Mouse (Mus musculus): ENCODE measurements around the gene Fam57a. TPM values are rescaled to one million over a fixed set of nuclear protein-coding genes. Genes with fewer than 3 reads are reported as not detected.
"Not testable (repeated sequence)": the region's sequence is repeated elsewhere in the genome, so short reads cannot be mapped to it uniquely, and the experiment has no call there.

Gene Fam57a
- total RNA-seq, 4 experiments from 2014 or later: 2.0 to 3.0 (median 2.5) TPM

GRCm38 (mm10) chr11:76180146-76180540 lies 672 bp downstream of the Fam57a start:
- no peak for DNase-seq (ENCODE audit: low spot score)

GRCm38 (mm10) chr11:76183745-76184144 lies 4.3 kb downstream of the Fam57a start:
- DNase-seq (ENCODE audit: low spot score): no peak

- no peak for DNase-seq (ENCODE audit: low spot score)
Observed at GRCm38 (mm10) chr11:76186908-76187307, 7.4 kb downstream of the Fam57a start.

- DNase-seq (ENCODE audit: low spot score): no peak
Observed at GRCm38 (mm10) chr11:76196275-76196976, 17.0 kb downstream of the Fam57a start.

GRCm38 (mm10) chr11:76196977-76197469 lies 17.6 kb downstream of the Fam57a start:
- no peak for DNase-seq (ENCODE audit: low spot score)

GRCm38 (mm10) chr11:76201761-76202674 lies 22.5 kb downstream of the Fam57a start:
- peak; percentile 82 for DNase-seq (ENCODE audit: low spot score)

GRCm38 (mm10) chr11:76206793-76207192 lies 27.3 kb downstream of the Fam57a start:
- DNase-seq (ENCODE audit: low spot score): no peak

GRCm38 (mm10) chr11:76210228-76210985 lies 30.9 kb downstream of the Fam57a start:
- no peak for DNase-seq (ENCODE audit: low spot score)

GRCm38 (mm10) chr11:76211595-76211994 lies 32.1 kb downstream of the Fam57a start:
- DNase-seq (ENCODE audit: low spot score): not testable (repeated sequence)

GRCm38 (mm10) chr11:76213841-76214240 lies 34.4 kb downstream of the Fam57a start:
- DNase-seq (ENCODE audit: low spot score): no peak

GRCm38 (mm10) chr11:76215011-76215410 lies 35.5 kb downstream of the Fam57a start:
- DNase-seq (ENCODE audit: low spot score): no peak

GRCm38 (mm10) chr11:76216049-76216540 lies 36.6 kb downstream of the Fam57a start:
- no peak for DNase-seq (ENCODE audit: low spot score)

- DNase-seq (ENCODE audit: low spot score): peak; percentile 46
Observed at GRCm38 (mm10) chr11:76216681-76217389, 37.4 kb downstream of the Fam57a start.

GRCm38 (mm10) chr11:76217390-76217800 lies 37.9 kb downstream of the Fam57a start, which contains the start of the genes Dbil5 and Gemin4:
Dbil5 (plus strand) TSS chr11:76217608.
Gemin4 (minus strand) TSS chr11:76217664.
- peak; percentile 95 for DNase-seq (ENCODE audit: low spot score)

- DNase-seq (ENCODE audit: low spot score): no peak
Observed at GRCm38 (mm10) chr11:76224631-76225030, 45.2 kb downstream of the Fam57a start.

- no peak for DNase-seq (ENCODE audit: low spot score)
Observed at GRCm38 (mm10) chr11:76225051-76225450, 45.6 kb downstream of the Fam57a start.

- no peak for DNase-seq (ENCODE audit: low spot score)
Observed at GRCm38 (mm10) chr11:76236136-76236535, 56.7 kb downstream of the Fam57a start.

- no peak for DNase-seq (ENCODE audit: low spot score)
Observed at GRCm38 (mm10) chr11:76239750-76240149, 60.3 kb downstream of the Fam57a start.

GRCm38 (mm10) chr11:76242901-76243810 lies 63.7 kb downstream of the Fam57a start, which contains the start of the genes Mrm3 and Glod4:
Mrm3 (plus strand) TSS chr11:76243715.
Glod4 (minus strand) TSS chr11:76243725.
- peak; percentile 90 for DNase-seq (ENCODE audit: low spot score)
